Mouse (Mus musculus) MEL (cell line): ENCODE results near the gene Abcc2.

Source experiments
- RAD21 ChIP-seq: IDR thresholded peaks from 2 replicates; pipeline ENCODE4 v1.6.1; 2011; ENCODE audit warnings: mild to moderate bottlenecking, low read depth, low read length, improper control_type of control experiment
- TAL1 ChIP-seq: IDR thresholded peaks from 2 replicates; pipeline ENCODE4 v1.6.1; 2012; ENCODE audit warnings: mild to moderate bottlenecking, inconsistent platforms, low read length, moderate library complexity, mixed read lengths

- TF ChIP-seq RAD21 (peak; percentile 37), TAL1 (no peak)
Observed at GRCm38 (mm10) chr19:43852837-43853545, 71.0 kb downstream of the Abcc2 start.
